Mouse (Mus musculus) adrenal gland, postnatal 14 days (tissue): Measurements from ENCODE around the gene Prpf3. TPM values are rescaled to one million over a fixed set of nuclear protein-coding genes. Genes with fewer than 3 reads are reported as not detected.
"Not testable (repeated sequence)": the region's sequence is repeated elsewhere in the genome, so short reads cannot be mapped to it uniquely, and the experiment has no call there.

ENCODE experiments used
- DNase-seq: peaks from one replicate; pipeline ENCODE4 v3.0.0; 2021; ENCODE audit warnings: mixed read lengths
- total RNA-seq: library from RNA; stranded (reverse); gene quantifications from 2 replicates; pipeline ENCODE4 v1.2.3, GENCODE M21; 2021

Gene Prpf3
- total RNA-seq, 1 experiment from 2014 or later: 27.2 TPM

GRCm38 (mm10) chr3:95881979-95882815 lies 26.5 kb upstream of the Prpf3 start, which contains the start of gene Ciart:
Gene Ciart (minus strand): TSS chr3:95882251.
- DNase-seq: peak; percentile 96

GRCm38 (mm10) chr3:95879063-95879462 lies 23.4 kb upstream of the Prpf3 start:
- no peak for DNase-seq

DNA sequence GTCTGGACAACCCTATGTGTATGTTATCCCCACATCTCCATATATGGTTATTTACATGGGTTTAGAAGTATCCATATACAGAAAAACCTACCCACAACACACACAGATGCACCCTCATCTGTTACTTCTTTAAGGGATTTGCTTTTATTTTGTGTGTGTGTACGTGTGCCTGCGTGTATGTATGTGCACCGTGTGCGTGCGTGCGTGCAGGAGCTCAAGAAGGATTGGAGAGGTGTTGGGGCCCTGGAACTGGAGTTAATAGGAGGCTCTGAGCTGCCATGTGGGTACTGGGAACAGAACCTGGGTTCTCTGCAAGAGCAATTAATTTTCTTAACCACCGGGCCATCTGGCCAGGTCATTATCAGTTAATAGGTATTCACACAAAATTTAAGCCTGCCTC lies 16.4 kb upstream of the Prpf3 start:
- DNase-seq: no peak

DNA sequence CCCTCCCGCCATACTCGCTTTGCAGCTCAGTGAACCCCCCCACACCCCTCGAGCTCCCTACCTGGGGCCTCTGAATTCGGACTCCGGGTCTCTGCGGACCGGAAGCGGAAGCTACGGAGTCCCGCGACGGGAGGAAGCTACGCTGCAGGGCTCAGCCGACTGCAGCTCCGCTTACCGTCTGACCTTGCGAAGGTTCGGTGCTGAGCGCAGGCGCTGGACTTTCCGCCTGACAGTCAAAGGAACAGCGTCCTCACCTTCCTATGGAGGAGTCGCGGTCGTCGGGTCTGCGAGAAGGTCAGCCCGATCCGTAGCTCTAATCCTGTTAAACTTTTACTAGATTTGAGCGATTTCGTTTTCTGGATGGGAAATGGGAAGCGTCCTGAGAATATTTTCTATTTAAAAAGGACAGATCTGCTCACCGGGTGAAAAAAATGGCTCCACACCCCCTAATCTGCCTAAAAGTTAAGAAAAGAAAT lies 15.7 kb upstream of the Prpf3 start, which contains the start of gene Mrps21:
Gene Mrps21, minus strand, starts transcription at position 128 of the 476 bp plus-strand sequence.
- peak; percentile 94 for DNase-seq

DNA sequence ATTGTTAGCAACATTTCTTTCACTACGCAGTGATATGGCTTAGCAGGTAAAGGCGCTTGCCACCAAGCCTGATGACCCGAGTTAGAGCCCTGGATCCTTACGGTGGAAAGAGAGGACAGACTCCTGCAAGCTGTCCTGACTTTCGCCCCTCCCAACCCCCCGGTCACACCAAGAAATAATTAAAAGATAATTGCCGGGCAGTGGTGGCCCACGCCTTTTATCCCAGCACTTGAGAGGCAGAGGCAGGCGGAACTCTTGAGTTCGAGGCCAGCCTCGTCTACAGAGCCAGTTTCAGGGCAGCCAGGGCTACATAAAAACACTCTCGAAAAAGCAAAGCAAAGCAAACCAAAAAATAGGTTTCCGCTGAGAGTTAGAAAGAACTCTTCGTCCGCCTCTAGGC lies 15.3 kb upstream of the Prpf3 start:
- no peak for DNase-seq

GRCm38 (mm10) chr3:95867408-95867807 lies 11.7 kb upstream of the Prpf3 start:
- DNase-seq: no peak

- DNase-seq: no peak
Observed at GRCm38 (mm10) chr3:95866071-95866470, 10.4 kb upstream of the Prpf3 start.

DNA sequence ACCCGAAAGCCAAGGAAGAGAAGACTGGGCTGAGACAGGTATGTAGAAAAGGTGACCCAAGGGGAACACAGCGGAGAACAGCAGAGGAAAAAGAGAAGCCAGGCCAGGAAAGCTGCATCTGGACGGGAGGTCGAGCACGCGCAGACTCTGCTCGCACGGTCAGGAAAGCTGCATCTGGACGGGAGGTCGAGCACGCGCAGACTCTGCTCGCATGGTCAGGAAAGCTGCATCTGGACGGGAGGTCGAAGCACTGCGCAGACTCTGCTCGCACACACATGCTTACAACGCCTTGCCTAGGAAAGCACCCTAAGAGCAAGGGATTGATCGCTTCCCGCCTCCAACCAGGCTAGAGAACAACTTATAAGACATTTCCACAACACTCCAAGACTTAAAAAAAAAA lies 9.9 kb upstream of the Prpf3 start:
- DNase-seq: no peak

- DNase-seq: no peak
Observed at GRCm38 (mm10) chr3:95865050-95865449, 9.4 kb upstream of the Prpf3 start.

- no peak for DNase-seq
Observed at GRCm38 (mm10) chr3:95863578-95863977, 7.9 kb upstream of the Prpf3 start.

DNA sequence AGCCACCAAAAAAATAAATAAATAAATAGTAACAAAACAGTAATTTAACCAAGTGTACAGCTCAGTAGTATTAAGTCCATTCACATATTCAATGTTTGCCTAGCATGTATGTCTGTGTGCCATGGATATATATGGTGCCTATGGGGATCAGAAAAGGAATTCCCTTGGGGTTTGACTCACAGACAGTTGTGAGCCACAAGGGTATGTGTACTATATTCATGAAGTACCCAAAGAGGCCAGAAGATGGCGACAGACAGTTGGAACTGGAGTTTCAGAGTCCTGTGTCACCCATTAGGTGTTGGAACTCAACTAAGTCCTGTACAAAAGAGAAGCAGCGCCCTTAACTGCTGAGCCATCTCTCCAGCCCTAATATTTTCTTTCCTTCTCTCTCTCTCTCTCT lies 6.1 kb upstream of the Prpf3 start:
- DNase-seq: peak; percentile 88

DNA sequence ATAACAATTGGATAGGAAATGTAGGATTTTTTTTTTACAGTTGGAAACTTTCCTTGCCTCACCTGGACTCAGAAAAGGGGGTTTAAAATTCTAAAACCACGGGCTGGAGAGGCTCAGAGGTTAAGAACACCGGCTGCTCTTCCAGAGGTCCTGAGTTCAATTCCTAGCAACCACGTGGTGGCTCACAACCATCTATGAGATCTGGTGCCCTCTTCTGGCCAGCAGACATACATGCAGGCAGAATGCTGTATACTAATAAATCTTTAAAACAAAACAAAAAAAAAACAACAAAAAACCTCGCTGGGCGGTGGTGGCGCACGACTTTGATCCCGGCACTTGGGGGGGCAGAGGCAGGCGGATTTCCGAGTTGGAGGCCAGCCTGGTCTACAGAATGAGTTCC lies 5.5 kb upstream of the Prpf3 start:
- DNase-seq: no peak

GRCm38 (mm10) chr3:95860323-95860722 lies 4.6 kb upstream of the Prpf3 start:
- DNase-seq: no peak

DNA sequence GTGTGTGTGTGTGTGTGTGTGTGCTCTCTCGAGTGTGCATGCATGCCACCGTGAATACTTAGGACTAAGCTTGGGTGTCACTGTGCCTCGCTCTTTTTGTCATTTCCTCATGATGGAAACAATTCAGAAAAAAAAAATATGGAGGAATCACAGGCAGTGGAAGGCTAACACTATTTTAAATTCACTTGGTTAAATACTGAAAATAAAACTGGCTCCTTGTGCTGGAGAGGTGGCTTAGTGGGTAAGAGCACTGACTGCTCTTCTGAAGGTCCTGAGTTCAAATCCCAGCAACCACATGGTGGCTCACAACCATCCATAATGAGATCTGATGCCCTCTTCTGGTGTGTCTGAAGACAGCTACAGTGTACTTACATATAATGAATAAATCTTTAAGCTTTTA lies 2.6 kb upstream of the Prpf3 start:
- DNase-seq: not testable (repeated sequence)

DNA sequence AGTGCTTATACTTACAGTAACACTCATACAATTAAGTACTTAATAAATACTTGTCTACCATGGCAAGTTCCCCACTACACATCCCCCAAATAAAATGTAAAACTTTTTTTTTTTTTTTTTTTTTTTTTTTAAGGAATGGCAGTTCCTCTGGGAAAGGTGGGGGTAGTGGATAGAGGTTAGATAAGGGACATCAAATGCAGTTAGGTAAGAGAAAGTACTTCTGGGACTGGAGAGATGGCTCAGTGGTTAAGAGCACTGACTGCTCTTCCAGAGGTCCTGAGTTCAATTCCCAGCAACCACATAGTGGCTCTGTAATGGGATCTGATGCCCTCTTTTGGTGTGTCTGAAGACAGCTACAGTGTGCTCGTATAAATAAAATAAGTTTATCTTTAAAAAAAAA lies 1.4 kb upstream of the Prpf3 start:
- not testable (repeated sequence) for DNase-seq

DNA sequence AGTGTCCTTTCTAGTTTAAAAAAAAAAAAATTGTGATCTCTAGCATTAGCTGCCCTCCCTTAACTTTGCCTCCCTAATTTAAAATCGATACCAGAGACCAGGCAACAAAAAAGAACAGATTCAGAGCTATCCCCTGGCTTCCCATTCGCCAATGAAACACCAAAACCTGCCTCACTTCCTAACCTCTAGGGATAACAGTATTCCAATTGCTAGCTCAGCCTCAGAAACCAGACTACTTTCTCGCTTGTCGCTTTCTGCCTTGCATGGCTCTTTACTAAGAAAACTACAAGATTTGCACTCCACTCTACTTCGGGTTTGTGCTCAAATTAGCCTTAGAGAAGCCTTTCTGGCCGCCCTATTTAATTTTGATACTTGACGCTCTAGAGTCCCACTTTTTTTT lies 430 bp upstream of the Prpf3 start:
- DNase-seq: no peak

DNA sequence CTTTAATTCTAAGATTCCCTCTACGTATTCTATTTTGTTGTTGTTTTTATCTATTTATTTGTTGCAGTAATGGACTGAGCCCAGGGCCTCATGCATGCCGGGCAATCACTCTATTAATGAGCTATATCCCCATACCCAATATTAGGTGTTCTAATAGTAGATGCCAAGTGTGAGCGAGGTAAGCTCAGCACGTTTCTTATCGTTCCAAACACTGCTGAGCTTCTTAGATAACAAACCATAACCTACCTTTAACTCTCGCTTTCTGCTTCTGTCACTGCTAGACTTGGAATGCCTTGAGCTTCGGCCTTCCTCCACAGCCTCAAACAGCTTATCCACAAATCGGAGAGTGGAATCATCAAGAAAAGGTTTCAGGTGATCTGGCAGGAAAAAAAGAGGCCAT lies 4.4 kb downstream of the Prpf3 start:
- DNase-seq: no peak

- no peak for DNase-seq
Observed at GRCm38 (mm10) chr3:95850611-95851010, 5.1 kb downstream of the Prpf3 start.

- DNase-seq: no peak
Observed at GRCm38 (mm10) chr3:95842503-95843214, 13.0 kb downstream of the Prpf3 start.

DNA sequence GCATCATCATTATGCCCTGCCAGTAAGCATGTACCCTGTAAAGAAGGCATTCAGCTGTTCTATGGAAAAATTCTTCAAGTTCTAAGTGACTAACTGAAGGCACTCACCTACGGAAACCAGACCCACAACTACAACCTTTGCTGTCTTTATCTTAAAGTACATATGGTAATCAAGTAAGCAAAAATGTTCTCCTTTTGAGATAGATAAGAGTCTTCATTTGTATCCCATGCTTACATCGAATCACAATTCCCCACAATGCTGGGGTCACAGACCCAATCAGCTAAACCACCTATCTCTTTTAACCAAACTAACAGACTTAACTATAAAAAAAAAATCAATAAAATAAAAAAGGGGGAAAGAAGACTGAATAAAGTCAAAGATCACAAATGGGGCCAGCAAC lies 16.4 kb downstream of the Prpf3 start:
- DNase-seq: no peak

- DNase-seq: no peak
Observed at GRCm38 (mm10) chr3:95829053-95829452, 26.6 kb downstream of the Prpf3 start.

DNA sequence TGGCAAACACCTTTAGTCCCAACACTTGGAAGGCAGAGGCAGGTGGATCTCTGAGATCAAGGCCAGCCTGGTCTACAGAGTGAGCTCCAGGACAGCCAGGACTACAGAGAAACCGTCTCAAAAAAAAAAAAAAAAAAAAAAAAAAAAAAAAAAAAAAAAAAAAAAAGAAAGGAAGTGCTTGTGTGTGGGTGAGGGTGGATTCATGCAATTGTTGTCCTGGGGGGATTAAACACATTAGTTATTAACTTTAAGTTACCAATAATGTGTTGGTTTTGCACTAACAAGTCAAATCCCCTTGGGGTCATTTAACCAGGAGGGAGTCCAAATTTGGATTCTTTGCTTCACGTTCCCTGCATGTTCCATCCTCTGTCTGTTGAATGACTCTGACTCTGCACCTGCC lies 29.4 kb downstream of the Prpf3 start:
- DNase-seq: no peak
